Mouse (Mus musculus): ENCODE data around the gene Akt3. TPM values are rescaled to one million over a fixed set of nuclear protein-coding genes. Genes with fewer than 3 reads are reported as not detected.

The Akt3 gene
- 3.5 and 4.2 TPM in 2 replicates for polyA plus RNA-seq (2015; fragmentation: Nextera tagmentation; extraction: Ambion mirVana)

DNA sequence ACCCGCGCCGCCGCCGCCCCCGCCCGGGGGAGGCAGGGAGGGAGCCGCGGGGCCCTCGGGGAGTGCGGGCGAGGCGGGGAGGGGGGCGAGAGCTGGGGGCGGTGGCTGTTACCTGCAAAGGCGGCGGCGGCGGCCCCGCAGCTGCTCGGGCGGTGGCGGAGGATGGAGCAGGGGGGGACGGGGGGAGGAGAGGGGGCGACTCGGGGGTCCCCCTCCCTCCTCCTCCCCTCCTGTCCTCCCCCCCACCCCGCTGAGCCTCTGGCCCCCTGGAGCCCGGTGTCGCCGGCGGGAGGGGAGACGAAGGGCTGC lies at the start of gene Akt3:
TSS of gene Akt3 (minus strand) at position 170 of the 309 bp plus-strand sequence.
- H3K4me2 ChIP-seq = peak within 1 kb of the TSS; percentile 94
- H3K4me1 ChIP-seq (replicated peaks) = peaks cover 8% of the 10 kb centered on the region
- peak within 1 kb of the TSS; percentile 93 for H3K27ac ChIP-seq
- H3K9ac ChIP-seq = peak within 1 kb of the TSS; percentile 83
- peak; percentile 33; the same call in 1 of the 2 replicates for ATAC-seq (replicated peaks; ENCODE audit: insufficient number of reproducible peaks, insufficient read depth, low FRiP score, low read depth)
- 2% methylated on average over 12 of the region's 32 CpGs for WGBS
- no peaks in the 10 kb centered on the region for H3K27me3 ChIP-seq
- H3K36me3 ChIP-seq = no peaks in the 10 kb centered on the region
- peak within 1 kb of the TSS; percentile 93 for H3K4me3 ChIP-seq
- H3K9me3 ChIP-seq (replicated peaks) = no peaks in the 10 kb centered on the region

DNA sequence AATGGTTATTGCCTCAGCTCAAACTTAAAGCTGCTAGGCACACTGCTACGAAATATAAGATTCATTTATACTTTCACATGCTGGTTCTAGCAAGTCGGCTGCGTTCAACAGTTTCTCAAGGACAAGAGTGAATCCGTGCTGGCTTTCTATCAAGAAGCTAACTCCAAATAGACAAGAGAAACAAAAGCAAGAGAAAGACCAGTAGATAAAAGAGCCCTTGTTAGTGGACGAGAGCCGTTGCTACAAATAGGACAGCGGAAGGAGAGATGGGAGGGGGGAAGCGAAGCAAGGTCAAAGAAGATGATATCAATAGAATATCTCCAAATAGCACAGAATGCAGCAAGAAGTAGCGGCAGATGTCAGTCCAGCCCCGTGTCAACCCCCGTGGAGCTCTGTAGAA lies 49.5 kb upstream of the Akt3 start:
- H3K27me3 ChIP-seq = no peaks in the 10 kb centered on the region
- H3K36me3 ChIP-seq = no peaks in the 10 kb centered on the region
- no peak overlapping the region for H3K27ac ChIP-seq
- H3K4me2 ChIP-seq = no peak overlapping the region
- H3K9me3 ChIP-seq (replicated peaks) = no peaks in the 10 kb centered on the region
- no peak for ATAC-seq (replicated peaks; ENCODE audit: insufficient number of reproducible peaks, insufficient read depth, low FRiP score, low read depth)
- WGBS = 68% methylated on average over 11 of the region's 11 CpGs
- no peaks in the 10 kb centered on the region for H3K4me1 ChIP-seq (replicated peaks)
- H3K9ac ChIP-seq = no peak overlapping the region
- H3K4me3 ChIP-seq = no peak overlapping the region

DNA sequence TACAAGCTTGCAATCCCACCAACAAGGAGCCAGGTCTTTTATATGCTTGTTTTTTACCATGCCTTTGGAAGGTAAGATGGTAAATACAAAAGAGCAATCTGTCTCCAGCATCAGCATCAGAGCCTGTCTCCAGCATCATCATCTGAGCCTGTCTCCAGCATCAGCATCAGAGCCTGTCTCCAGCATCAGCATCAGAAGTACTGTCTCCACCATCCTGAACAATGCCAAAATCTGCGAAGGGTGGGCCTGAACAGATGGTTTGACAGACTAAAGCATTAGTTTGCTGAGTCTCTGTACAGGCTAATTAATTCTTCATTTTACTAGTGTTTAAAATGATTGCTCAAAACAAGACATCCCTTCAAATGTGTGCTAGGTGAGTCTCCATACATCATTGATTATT lies 40.2 kb upstream of the Akt3 start:
- H3K4me1 ChIP-seq (replicated peaks) = no peaks in the 10 kb centered on the region
- no peak overlapping the region for H3K4me3 ChIP-seq
- H3K27me3 ChIP-seq = no peaks in the 10 kb centered on the region
- H3K4me2 ChIP-seq = no peak overlapping the region
- H3K27ac ChIP-seq = no peak overlapping the region
- WGBS = 78% methylated on average over 1 of the region's 1 CpGs
- no peaks in the 10 kb centered on the region for H3K9me3 ChIP-seq (replicated peaks)
- no peak for ATAC-seq (replicated peaks; ENCODE audit: insufficient number of reproducible peaks, insufficient read depth, low FRiP score, low read depth)
- no peak overlapping the region for H3K9ac ChIP-seq
- no peaks in the 10 kb centered on the region for H3K36me3 ChIP-seq

DNA sequence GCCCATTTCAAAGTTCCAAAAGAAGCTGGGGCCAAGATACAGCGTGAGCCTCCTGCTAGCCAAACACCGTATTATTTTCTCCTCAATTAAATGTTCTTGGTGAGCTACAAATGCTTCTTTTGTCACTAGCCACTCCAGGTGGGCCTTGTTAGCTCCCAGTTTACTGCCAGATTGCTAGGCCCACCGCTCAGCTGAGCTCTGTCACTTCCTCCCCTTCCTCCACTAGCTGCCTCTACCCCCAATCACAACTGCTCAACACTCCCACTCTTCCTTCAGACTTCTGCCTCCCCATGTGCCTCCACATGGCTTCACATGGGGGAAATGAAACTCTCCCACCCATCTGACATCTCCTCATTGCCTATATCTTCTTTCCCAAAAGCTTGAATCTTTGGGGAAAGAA lies 28.8 kb upstream of the Akt3 start:
- no peak overlapping the region for H3K27ac ChIP-seq
- H3K4me2 ChIP-seq = no peak overlapping the region
- H3K9ac ChIP-seq = no peak overlapping the region
- no peak overlapping the region for H3K4me3 ChIP-seq
- H3K9me3 ChIP-seq (replicated peaks) = no peaks in the 10 kb centered on the region
- ATAC-seq (replicated peaks; ENCODE audit: insufficient number of reproducible peaks, insufficient read depth, low FRiP score, low read depth) = no peak
- no peaks in the 10 kb centered on the region for H3K36me3 ChIP-seq
- H3K4me1 ChIP-seq (replicated peaks) = no peaks in the 10 kb centered on the region
- WGBS = 40% methylated on average over 3 of the region's 3 CpGs
- no peaks in the 10 kb centered on the region for H3K27me3 ChIP-seq

DNA sequence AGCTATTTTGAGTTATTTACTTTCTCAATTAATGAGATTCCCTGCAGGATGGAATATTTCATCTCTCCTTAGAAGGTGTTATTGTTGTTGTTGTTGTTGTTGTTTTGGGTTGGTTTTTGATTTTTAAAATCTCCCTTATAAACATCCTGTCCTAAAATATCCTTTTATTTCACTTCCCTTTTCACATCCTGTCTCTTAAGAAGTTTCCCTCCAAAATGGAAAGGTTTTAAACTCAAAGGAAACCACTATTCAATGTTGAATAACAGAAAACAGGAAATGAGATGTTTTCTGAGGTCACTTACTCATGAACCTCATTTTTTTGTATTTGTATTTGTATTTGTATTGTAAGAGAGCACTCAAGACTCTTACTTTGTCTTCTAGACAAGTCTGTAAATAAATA lies 23.9 kb upstream of the Akt3 start:
- Histone ChIP-seq H3K4me1 (replicated peaks) (no peaks in the 10 kb centered on the region), H3K27me3 (no peaks in the 10 kb centered on the region), H3K9ac (no peak overlapping the region), H3K27ac (no peak overlapping the region), H3K4me3 (no peak overlapping the region), H3K4me2 (no peak overlapping the region), H3K9me3 (replicated peaks) (no peaks in the 10 kb centered on the region), H3K36me3 (no peaks in the 10 kb centered on the region)
- ATAC-seq (replicated peaks; ENCODE audit: insufficient number of reproducible peaks, insufficient read depth, low FRiP score, low read depth) = no peak

DNA sequence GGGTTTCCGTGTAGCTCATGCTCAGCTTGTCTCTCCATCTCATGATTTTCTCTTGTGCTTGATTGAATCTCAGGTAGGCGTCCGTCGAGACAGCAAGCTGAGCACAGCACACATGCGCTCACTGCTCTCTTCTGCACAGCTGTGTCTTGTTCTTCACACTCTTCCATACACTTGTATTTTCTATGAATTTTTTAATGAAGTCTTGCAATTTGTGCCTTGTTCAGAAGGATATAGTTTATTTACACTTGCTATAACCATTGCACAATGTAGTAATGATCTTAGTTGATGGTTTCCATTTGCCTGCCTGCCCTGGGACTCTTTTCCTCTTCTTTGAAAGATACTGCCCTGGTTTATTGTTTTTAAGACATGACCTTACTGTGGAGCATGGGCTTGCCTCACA lies 19.4 kb upstream of the Akt3 start:
- no peak overlapping the region for H3K4me3 ChIP-seq
- no peaks in the 10 kb centered on the region for H3K9me3 ChIP-seq (replicated peaks)
- no peaks in the 10 kb centered on the region for H3K4me1 ChIP-seq (replicated peaks)
- no peak overlapping the region for H3K9ac ChIP-seq
- 79% methylated on average over 5 of the region's 5 CpGs for WGBS
- ATAC-seq (replicated peaks; ENCODE audit: insufficient number of reproducible peaks, insufficient read depth, low FRiP score, low read depth) = no peak
- H3K27me3 ChIP-seq = no peaks in the 10 kb centered on the region
- no peaks in the 10 kb centered on the region for H3K36me3 ChIP-seq
- H3K4me2 ChIP-seq = no peak overlapping the region
- no peak overlapping the region for H3K27ac ChIP-seq

DNA sequence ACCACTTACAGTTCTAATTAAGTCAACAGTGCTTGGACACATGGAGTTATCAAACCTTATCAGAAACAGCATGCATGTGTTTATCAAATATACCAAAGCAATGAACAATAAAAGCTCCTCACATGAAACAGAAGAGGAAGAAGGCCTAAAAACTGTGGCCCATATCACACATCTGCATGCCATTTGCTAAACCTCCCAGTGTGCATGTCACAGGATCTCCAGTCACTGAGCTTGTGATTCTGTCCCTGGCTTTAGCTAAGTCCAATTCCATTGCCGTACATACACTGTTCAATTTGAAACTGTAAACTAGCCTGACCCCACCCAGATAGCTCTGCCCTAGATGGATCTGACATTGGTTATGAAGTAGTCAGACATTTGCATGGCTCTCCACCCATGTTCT lies 9.6 kb upstream of the Akt3 start:
- no peak for ATAC-seq (replicated peaks; ENCODE audit: insufficient number of reproducible peaks, insufficient read depth, low FRiP score, low read depth)
- 88% methylated on average over 1 of the region's 1 CpGs for WGBS
- Histone ChIP-seq H3K27me3 (no peaks in the 10 kb centered on the region), H3K27ac (no peak overlapping the region), H3K9me3 (replicated peaks) (no peaks in the 10 kb centered on the region), H3K36me3 (no peaks in the 10 kb centered on the region), H3K9ac (no peak overlapping the region), H3K4me3 (no peak overlapping the region), H3K4me2 (no peak overlapping the region), H3K4me1 (replicated peaks) (no peaks in the 10 kb centered on the region)

DNA sequence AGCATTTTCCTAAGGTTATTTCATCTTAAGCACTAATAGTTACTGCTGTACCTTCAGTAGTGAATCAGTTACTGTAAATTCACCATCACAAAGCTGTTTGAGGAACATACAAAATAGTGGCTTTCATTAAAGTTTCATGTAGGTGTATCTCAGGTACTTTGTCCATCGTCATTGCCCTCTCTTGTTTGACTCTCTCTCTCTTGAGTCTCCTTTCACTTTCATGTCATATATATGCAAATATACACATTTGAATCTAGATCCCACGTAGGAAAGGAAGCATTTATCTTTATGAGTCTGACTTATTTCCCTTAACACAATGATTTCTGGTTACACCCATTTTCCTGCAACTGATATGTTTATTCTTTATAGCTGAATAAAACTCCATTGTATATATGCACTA lies 4.9 kb upstream of the Akt3 start:
- WGBS = 66% methylated on average over 2 of the region's 2 CpGs
- Histone ChIP-seq H3K4me1 (replicated peaks) (peaks cover 6% of the 10 kb centered on the region), H3K36me3 (no peaks in the 10 kb centered on the region), H3K9ac (no peak overlapping the region), H3K4me3 (no peak overlapping the region), H3K9me3 (replicated peaks) (no peaks in the 10 kb centered on the region), H3K27ac (no peak overlapping the region), H3K4me2 (no peak overlapping the region), H3K27me3 (no peaks in the 10 kb centered on the region)
- ATAC-seq (replicated peaks; ENCODE audit: insufficient number of reproducible peaks, insufficient read depth, low FRiP score, low read depth) = no peak

DNA sequence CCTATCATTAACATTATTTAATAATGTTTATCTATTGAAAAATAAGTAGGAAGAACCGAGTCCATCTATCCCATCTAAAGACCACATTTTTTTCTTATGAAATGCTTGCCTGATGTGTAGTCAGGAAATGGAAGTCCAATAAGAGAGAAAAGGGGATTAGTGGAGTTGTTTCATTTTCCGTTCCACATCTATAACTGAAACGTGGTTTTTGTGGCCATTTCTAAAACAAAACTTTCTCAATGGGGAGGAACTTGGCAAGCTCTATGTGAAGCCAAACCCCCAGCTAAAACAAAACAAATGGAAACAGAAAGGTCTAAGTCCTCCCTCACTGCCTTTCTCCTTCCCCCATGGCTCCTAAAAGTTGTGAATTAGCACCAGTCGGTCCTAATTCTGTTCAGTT lies 2.8 kb upstream of the Akt3 start:
- no peak for ATAC-seq (replicated peaks; ENCODE audit: insufficient number of reproducible peaks, insufficient read depth, low FRiP score, low read depth)
- no peaks in the 10 kb centered on the region for H3K27me3 ChIP-seq
- H3K36me3 ChIP-seq = no peaks in the 10 kb centered on the region
- WGBS = 66% methylated on average over 4 of the region's 4 CpGs
- H3K4me3 ChIP-seq = no peak overlapping the region
- no peak overlapping the region for H3K27ac ChIP-seq
- H3K9ac ChIP-seq = no peak overlapping the region
- H3K9me3 ChIP-seq (replicated peaks) = no peaks in the 10 kb centered on the region
- no peak overlapping the region for H3K4me2 ChIP-seq
- H3K4me1 ChIP-seq (replicated peaks) = peaks cover 8% of the 10 kb centered on the region

DNA sequence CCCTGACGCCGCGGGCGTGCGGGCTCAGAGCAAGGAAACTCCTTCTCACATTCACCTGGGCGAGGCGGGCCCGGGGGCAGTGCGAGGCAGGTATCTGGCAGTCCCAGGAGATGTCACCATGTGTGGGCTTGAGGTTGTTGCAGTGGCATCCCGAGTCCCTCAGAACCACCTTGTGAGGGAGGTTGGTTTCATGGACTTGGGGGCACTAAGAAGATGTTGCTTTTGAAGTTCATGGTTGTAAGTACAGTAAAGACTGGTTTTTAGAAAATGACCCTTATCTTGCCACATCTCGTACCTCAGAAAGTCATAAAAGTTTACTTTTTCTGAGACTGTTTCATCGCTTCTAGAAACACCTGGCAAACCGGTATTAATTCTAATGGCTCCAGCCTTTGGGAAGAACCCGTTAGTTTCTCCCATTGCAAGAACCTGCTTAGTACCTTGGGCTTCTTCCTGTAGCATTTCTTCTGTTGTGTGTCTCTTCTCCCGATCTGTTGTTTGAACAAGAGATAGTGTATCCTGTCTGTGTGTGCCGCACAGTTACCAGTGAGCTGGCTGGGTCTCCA lies 1.1 kb upstream of the Akt3 start:
- no peak for ATAC-seq (replicated peaks; ENCODE audit: insufficient number of reproducible peaks, insufficient read depth, low FRiP score, low read depth)
- H3K4me1 ChIP-seq (replicated peaks) = peaks cover 8% of the 10 kb centered on the region
- WGBS = 22% methylated on average over 16 of the region's 16 CpGs

DNA sequence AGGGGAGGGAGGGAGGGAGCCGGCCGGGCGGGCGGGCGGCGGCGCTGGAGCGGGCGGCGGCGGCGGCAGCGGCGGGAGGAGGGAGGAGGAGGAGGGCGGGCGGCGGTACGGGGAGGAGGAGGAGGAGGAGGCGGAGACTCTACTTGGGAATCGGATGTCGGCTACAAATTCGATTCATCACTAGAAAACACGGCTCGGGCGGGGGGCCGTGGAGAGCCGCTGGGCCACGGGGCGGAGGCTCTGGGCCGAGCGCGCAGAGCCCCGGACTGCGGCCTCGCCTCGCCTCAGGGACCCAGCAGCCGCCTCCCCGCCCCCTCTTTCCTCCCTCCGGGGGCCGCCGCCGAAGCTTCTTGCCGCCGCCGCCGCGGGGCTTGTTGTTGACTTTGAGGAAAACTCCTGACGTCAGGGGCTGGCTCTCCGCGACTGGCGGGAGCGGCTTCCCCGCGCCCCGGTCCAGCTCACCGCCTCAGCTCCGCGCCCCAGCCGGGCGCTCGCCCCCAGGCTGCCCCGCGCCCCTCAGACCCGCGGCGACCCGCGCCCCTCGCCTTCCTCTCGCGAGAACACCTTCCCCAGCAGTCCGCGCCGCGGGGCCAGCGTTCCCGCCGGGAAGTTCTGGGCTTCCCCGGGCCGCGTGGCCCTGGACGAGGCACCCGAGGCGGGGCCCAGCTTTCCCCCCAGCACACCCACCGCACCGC lies 487 bp upstream of the Akt3 start:
- H3K27me3 ChIP-seq = no peaks in the 10 kb centered on the region
- H3K36me3 ChIP-seq = no peaks in the 10 kb centered on the region
- peak overlapping the region; percentile 93 for H3K4me3 ChIP-seq
- peak overlapping the region; percentile 83 for H3K9ac ChIP-seq
- H3K9me3 ChIP-seq (replicated peaks) = no peaks in the 10 kb centered on the region
- H3K4me1 ChIP-seq (replicated peaks) = peaks cover 8% of the 10 kb centered on the region
- WGBS = under 1% methylated on average over 65 of the region's 86 CpGs
- peak overlapping the region; percentile 93 for H3K27ac ChIP-seq
- H3K4me2 ChIP-seq = peak overlapping the region; percentile 94
- ATAC-seq (replicated peaks; ENCODE audit: insufficient number of reproducible peaks, insufficient read depth, low FRiP score, low read depth) = peak; percentile 87

More for the DNA sequence above, 1.1 kb upstream of the Akt3 start:
- Histone ChIP-seq H3K36me3 (no peaks in the 10 kb centered on the region), H3K4me2 (peak overlapping the region; percentile 94), H3K27me3 (no peaks in the 10 kb centered on the region), H3K9me3 (replicated peaks) (no peaks in the 10 kb centered on the region), H3K4me3 (peak overlapping the region; percentile 93), H3K27ac (peak overlapping the region; percentile 93), H3K9ac (peak overlapping the region; percentile 83)
